9 mouse cellular contexts compared by ENCODE assay signal in the genomic region with DNA sequence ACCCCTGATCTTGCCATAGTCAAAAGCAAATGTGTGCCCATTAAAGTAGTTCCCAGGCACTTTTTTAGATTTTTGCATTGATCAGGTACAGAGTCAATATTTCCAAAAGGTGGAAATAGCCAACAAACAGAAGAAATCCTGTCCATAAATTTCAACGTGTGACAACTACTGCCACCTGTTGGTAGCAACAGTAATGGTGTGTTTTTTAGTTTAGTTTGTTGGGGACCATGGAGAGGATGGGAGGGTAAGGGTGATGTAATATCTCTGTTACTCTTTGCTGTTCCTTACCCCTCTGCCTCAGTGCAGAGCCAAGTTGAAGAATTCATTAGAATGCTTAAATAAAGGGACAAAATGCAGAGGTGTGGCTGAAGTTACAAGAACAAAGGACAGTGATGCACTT. TPM values are rescaled to one million over a fixed set of nuclear protein-coding genes. Genes with fewer than 3 reads are reported as not detected.
DNase-seq lines count a peak whose midpoint lies in the region; ATAC-seq and TF ChIP-seq lines count a peak whose summit lies in the region.
"Had no signal": no experiment of that assay in that cellular context is flagged by ENCODE, and none has a peak within 500 bp of the region (broad histone marks: within the 10 kb centered on the region; RNA-seq: fewer than 3 reads in every experiment).

No protein-coding gene starts in this region.

- no peak overlapping the region for H3K27ac ChIP-seq in embryonic facial prominence, embryonic 11.5 days (replicated peaks; ENCODE audit: low read depth, low read length)
- H3K27ac ChIP-seq in embryonic facial prominence, embryonic 10.5 days (replicated peaks), result no peak overlapping the region
- no peak overlapping the region for H3K27ac ChIP-seq in left cerebral cortex, adult 2 months
- no peak overlapping the region for H3K27ac ChIP-seq in cortical plate, adult 2 months (ENCODE audit: insufficient read depth, low read length)
- H3K27ac ChIP-seq: lung, embryonic 15.5 days had no signal

- H3K4me3 ChIP-seq in embryonic facial prominence, embryonic 11.5 days (ENCODE audit: low read depth, low read length), result no peak overlapping the region
- no peak overlapping the region for H3K4me3 ChIP-seq in embryonic facial prominence, embryonic 10.5 days
- no peak overlapping the region for H3K4me3 ChIP-seq in left cerebral cortex, adult 2 months
- H3K4me3 ChIP-seq in cortical plate, adult 2 months (ENCODE audit: insufficient read depth, low read length), result no peak overlapping the region
- H3K4me3 ChIP-seq: lung, embryonic 15.5 days had no signal

- WGBS in embryonic facial prominence, embryonic 11.5 days, result 3% methylated on average over 1 of the region's 1 CpGs
- 3% methylated on average over 1 of the region's 1 CpGs for WGBS in embryonic facial prominence, embryonic 10.5 days

- no peak overlapping the region for H3K4me2 ChIP-seq in embryonic facial prominence, embryonic 11.5 days (ENCODE audit: low read depth, low read length)
- H3K4me2 ChIP-seq: lung, embryonic 15.5 days had no signal

- ATAC-seq in embryonic facial prominence, embryonic 11.5 days (replicated peaks; ENCODE audit: insufficient number of reproducible peaks, low FRiP score, low TSS enrichment, low read depth), result no peak

- H3K27me3 ChIP-seq in embryonic facial prominence, embryonic 11.5 days (ENCODE audit: control insufficient read depth, insufficient read depth, low read length), result no peaks in the 10 kb centered on the region
- no peaks in the 10 kb centered on the region for H3K27me3 ChIP-seq in embryonic facial prominence, embryonic 10.5 days (replicated peaks; ENCODE audit: low read depth, poor library complexity, severe bottlenecking)
- H3K27me3 ChIP-seq: lung, embryonic 15.5 days had no signal

- no peak overlapping the region for H3K9ac ChIP-seq in embryonic facial prominence, embryonic 11.5 days (replicated peaks; ENCODE audit: low read length)
- H3K9ac ChIP-seq: lung, embryonic 15.5 days had no signal

- DNase-seq in embryonic facial prominence, embryonic 11.5 days (ENCODE audit: low spot score), result peak; percentile 66
- DNase-seq in embryonic facial prominence, embryonic 10.5 days (ENCODE audit: low spot score), result no peak
- no peak for DNase-seq in left cerebral cortex, adult 2 months (ENCODE audit: extremely low spot score in 1 of 2, low spot score in 2 of 2)
- DNase-seq in left cerebral cortex, postnatal 4 days, result no peak
- DNase-seq in lung, postnatal 36 days, result peak; percentile 68
- no peak for DNase-seq in thymus, postnatal 36 days
- DNase-seq in urinary bladder, adult 18-20 months (ENCODE audit: low spot score in 2 of 2), result no peak

- H3K4me1 ChIP-seq in embryonic facial prominence, embryonic 11.5 days (ENCODE audit: control insufficient read depth, insufficient read depth, low read length), result no peaks in the 10 kb centered on the region
- 0 out of 2 replicates have a peak, but pooled peaks cover 6% of the 10 kb centered on the region for H3K4me1 ChIP-seq in embryonic facial prominence, embryonic 10.5 days
- H3K4me1 ChIP-seq in cortical plate, adult 2 months (ENCODE audit: control insufficient read depth, insufficient read depth, low read length), result no peaks in the 10 kb centered on the region
- H3K4me1 ChIP-seq: lung, embryonic 15.5 days had no signal

- no peaks in the 10 kb centered on the region for H3K36me3 ChIP-seq in embryonic facial prominence, embryonic 11.5 days (replicated peaks; ENCODE audit: control insufficient read depth, insufficient read depth, low read depth, low read length)
- H3K36me3 ChIP-seq in embryonic facial prominence, embryonic 10.5 days (replicated peaks), result no peaks in the 10 kb centered on the region
- H3K36me3 ChIP-seq: lung, embryonic 15.5 days had no signal

- peak; percentile 72 for TF ChIP-seq CTCF in left cerebral cortex, adult 2 months (IDR thresholded peaks at IDR 0.05)
- TF ChIP-seq CTCF in cortical plate, adult 2 months (IDR thresholded peaks at IDR 0.05; ENCODE audit: extremely low read depth, insufficient read depth, low read length), result peak; percentile 28; the same call in 1 of the 2 replicates

- intact Hi-C loops in left cerebral cortex, adult 2 months (cut with DNase I), result loop anchor here (1.0 to 5.0 kb wide), 3 partner anchors 104 to 519 kb away; no protein-coding TSS in a partner anchor
- intact Hi-C loops in left cerebral cortex, postnatal 4 days (cut with DNase I), result loop anchor here (5.0 kb wide), 1 partner anchor 519 kb away; no protein-coding TSS in a partner anchor

- TF ChIP-seq POLR2A in cortical plate, adult 2 months (IDR thresholded peaks at IDR 0.05; ENCODE audit: extremely low read depth, insufficient read depth, low read length), result no peak

- no peaks in the 10 kb centered on the region for H3K9me3 ChIP-seq in embryonic facial prominence, embryonic 11.5 days (replicated peaks; ENCODE audit: control insufficient read depth, low read length)
- H3K9me3 ChIP-seq in embryonic facial prominence, embryonic 10.5 days, result no peaks in the 10 kb centered on the region
- H3K9me3 ChIP-seq: lung, embryonic 15.5 days had no signal

RNA-seq across cellular contexts. Expression of a gene that starts 2.7 kb away (rescaled TPM):
- polyA plus RNA-seq in embryonic facial prominence, embryonic 11.5 days (2014; fragmentation: Nextera tagmentation; extraction: Ambion mirVana), result not detected in 2 replicates
- polyA plus RNA-seq in embryonic facial prominence, embryonic 10.5 days (2016; fragmentation: Nextera tagmentation; extraction: Ambion mirVana), result not detected in 2 replicates
- under 1 TPM in 1 of 2 experiments, not detected in 1; 0.70 TPM for total RNA-seq in left cerebral cortex, adult 2 months (2021)
- total RNA-seq in left cerebral cortex, postnatal 4 days (2021), result not detected
- polyA plus RNA-seq in cortical plate, adult 2 months (2012; rRNA removed), result 0.19 and 0.32 TPM in 2 replicates
- polyA plus RNA-seq: lung, embryonic 15.5 days had no signal

RNA-seq across cellular contexts. Expression of a gene that starts 33.1 kb away (rescaled TPM):
- 29.9 and 30.4 TPM in 2 replicates for polyA plus RNA-seq in embryonic facial prominence, embryonic 11.5 days (2014; fragmentation: Nextera tagmentation; extraction: Ambion mirVana)
- 32.4 and 34.5 TPM in 2 replicates for polyA plus RNA-seq in embryonic facial prominence, embryonic 10.5 days (2016; fragmentation: Nextera tagmentation; extraction: Ambion mirVana)
- 10 to 100 TPM; 40.5 to 45.1 TPM for total RNA-seq in left cerebral cortex, adult 2 months (2021)
- total RNA-seq in left cerebral cortex, postnatal 4 days (2021), result 10 to 100 TPM; 21.7 to 23.8 TPM
- 38.0 and 38.1 TPM in 2 replicates for polyA plus RNA-seq in cortical plate, adult 2 months (2012; rRNA removed)

Comparison
In these comparisons a context has a peak if more than half of its experiments do, and no peak if none do; other contexts are left out.
1. DNase-seq: peak in embryonic facial prominence, embryonic 11.5 days (single experiment) and lung, postnatal 36 days (single experiment); none in embryonic facial prominence, embryonic 10.5 days (single experiment), left cerebral cortex, adult 2 months (0 of 2), left cerebral cortex, postnatal 4 days (single experiment), thymus, postnatal 36 days (0 of 2) and urinary bladder, adult 18-20 months (0 of 2).